Mouse (Mus musculus) intestine, postnatal 0 days (tissue): ENCODE results near the gene Mgat5. TPM values are rescaled to one million over a fixed set of nuclear protein-coding genes. Genes with fewer than 3 reads are reported as not detected.

ENCODE experiments used
- ATAC-seq: fragments of 200-750 bp; cut with Nextera tagmentation; 2 replicates; pipeline ENCODE4 v1.8.0; 2017; ENCODE audit warnings: mild to moderate bottlenecking, moderate TSS enrichment, moderate library complexity
- H3K27ac ChIP-seq: fragments of 300-500 bp; sonication (generic); 2 replicates; pipeline ENCODE4 v1.5.1; 2014; ENCODE audit warnings: mild to moderate bottlenecking, low read depth, low read length, moderate library complexity
- H3K27me3 ChIP-seq: fragments of 300-500 bp; sonication (generic); replicated peaks from 2 replicates; pipeline ENCODE4 v1.6.1; 2014; ENCODE audit warnings: low read length, mixed read lengths; ENCODE audit not compliant: control insufficient read depth, insufficient read depth
- H3K36me3 ChIP-seq: fragments of 300-500 bp; sonication (generic); 2 replicates; pipeline ENCODE4 v1.6.1; 2014; ENCODE audit warnings: mild to moderate bottlenecking, moderate library complexity; ENCODE audit not compliant: control insufficient read depth, insufficient read depth
- H3K4me1 ChIP-seq: fragments of 300-500 bp; sonication (generic); replicated peaks from 2 replicates; pipeline ENCODE4 v1.6.1; 2014; ENCODE audit warnings: antibody characterized with exemption, low read length, mixed read lengths; ENCODE audit not compliant: control insufficient read depth, insufficient read depth
- H3K4me2 ChIP-seq: fragments of 300-500 bp; sonication (generic); replicated peaks from 2 replicates; pipeline ENCODE4 v1.6.1; 2014; ENCODE audit warnings: low read depth, mild to moderate bottlenecking, moderate library complexity
- H3K4me3 ChIP-seq: fragments of 300-500 bp; sonication (generic); 2 replicates; pipeline ENCODE4 v1.5.1; 2014; ENCODE audit warnings: low read depth, low read length
- H3K9ac ChIP-seq: fragments of 300-500 bp; sonication (generic); 2 replicates; pipeline ENCODE4 v1.6.1; 2014; ENCODE audit warnings: mild to moderate bottlenecking, low read depth, low read length
- H3K9me3 ChIP-seq: fragments of 300-500 bp; sonication (generic); 2 replicates; pipeline ENCODE4 v1.6.1; 2016; ENCODE audit warnings: mixed run types; ENCODE audit not compliant: control insufficient read depth
- CTCF ChIP-seq: sonication (generic); IDR thresholded peaks from 2 replicates; pipeline ENCODE4 v1.5.1; 2016; ENCODE audit warnings: low read depth, mild to moderate bottlenecking, control low read depth, antibody characterized with exemption, moderate library complexity
- WGBS: fragments of 180-500 bp; shearing (Covaris S2); extraction: QIAGEN DNeasy Blood & Tissue Kit; methylation state at CpG from one replicate; pipeline ENCODE4 v1.1.7; 2014; 5-methylcytosine and 5-hydroxymethylcytosine counted together
- polyA plus RNA-seq: library from polyadenylated mRNA; unstranded; fragments of >200 nt; fragmentation: Nextera tagmentation; extraction: Ambion mirVana; gene quantifications from 2 replicates; pipeline ENCODE4 v1.2.1, GENCODE M21; 2015

Gene Mgat5
- polyA plus RNA-seq, 1 experiment from 2014 or later = 4.1 TPM

- no peak overlapping the region for H3K9ac ChIP-seq
- H3K27me3 ChIP-seq = no peaks in the 10 kb centered on the region
- no peak overlapping the region for H3K4me2 ChIP-seq
- TF ChIP-seq CTCF = no peak
- H3K36me3 ChIP-seq = peaks cover 4% of the 10 kb centered on the region; the same call in 1 of the 2 replicates
- H3K4me3 ChIP-seq = no peak overlapping the region
- H3K4me1 ChIP-seq = peaks cover 26% of the 10 kb centered on the region
- WGBS = 72% methylated on average over 5 of the region's 5 CpGs
- ATAC-seq = no peak
- no peaks in the 10 kb centered on the region for H3K9me3 ChIP-seq
- H3K27ac ChIP-seq = no peak overlapping the region
These were observed 68.5 kb downstream of the Mgat5 start for GRCm38 (mm10) chr1:127273363-127273762.

GRCm38 (mm10) chr1:127275572-127276324, 70.9 kb downstream of the Mgat5 start:
- H3K9ac ChIP-seq = no peak overlapping the region
- peaks cover 4% of the 10 kb centered on the region; the same call in 1 of the 2 replicates for H3K36me3 ChIP-seq
- 42% methylated on average over 3 of the region's 3 CpGs for WGBS
- no peak overlapping the region for H3K4me3 ChIP-seq
- no peak for TF ChIP-seq CTCF
- no peaks in the 10 kb centered on the region for H3K27me3 ChIP-seq
- peak overlapping the region; percentile 30; the same call in 1 of the 2 replicates for H3K4me2 ChIP-seq
- H3K27ac ChIP-seq = peak overlapping the region; percentile 67
- peak; percentile 98 for ATAC-seq
- H3K9me3 ChIP-seq = no peaks in the 10 kb centered on the region
- peaks cover 12% of the 10 kb centered on the region for H3K4me1 ChIP-seq

- 84% methylated on average over 3 of the region's 3 CpGs for WGBS
These were observed 73.3 kb downstream of the Mgat5 start for GRCm38 (mm10) chr1:127278067-127278466.

GRCm38 (mm10) chr1:127280256-127280655, 75.4 kb downstream of the Mgat5 start:
- WGBS = 97% methylated on average over 1 of the region's 1 CpGs
- peak; percentile 50 for TF ChIP-seq CTCF
- H3K36me3 ChIP-seq = no peaks in the 10 kb centered on the region; the same call in 1 of the 2 replicates
- no peaks in the 10 kb centered on the region for H3K9me3 ChIP-seq
- H3K4me3 ChIP-seq = no peak overlapping the region
- H3K4me1 ChIP-seq = peaks cover 10% of the 10 kb centered on the region; the same call in 1 of the 2 replicates
- no peak overlapping the region for H3K4me2 ChIP-seq
- H3K9ac ChIP-seq = no peak overlapping the region
- no peak overlapping the region for H3K27ac ChIP-seq
- ATAC-seq = no peak
- H3K27me3 ChIP-seq = no peaks in the 10 kb centered on the region

More at GRCm38 (mm10) chr1:127278067-127278466, 73.3 kb downstream of the Mgat5 start:
- H3K9me3 ChIP-seq = no peaks in the 10 kb centered on the region
- no peaks in the 10 kb centered on the region for H3K27me3 ChIP-seq
- TF ChIP-seq CTCF = no peak
- H3K4me3 ChIP-seq = no peak overlapping the region
- H3K36me3 ChIP-seq = peaks cover 2% of the 10 kb centered on the region; the same call in 1 of the 2 replicates
- ATAC-seq = no peak
- H3K4me2 ChIP-seq = no peak overlapping the region
- no peak overlapping the region for H3K9ac ChIP-seq
- no peak overlapping the region for H3K27ac ChIP-seq
- peaks cover 10% of the 10 kb centered on the region for H3K4me1 ChIP-seq

GRCm38 (mm10) chr1:127284975-127285374, 80.2 kb downstream of the Mgat5 start:
- no peak overlapping the region for H3K27ac ChIP-seq
- H3K4me1 ChIP-seq = no peaks in the 10 kb centered on the region
- 85% methylated on average over 3 of the region's 3 CpGs for WGBS
- H3K27me3 ChIP-seq = no peaks in the 10 kb centered on the region
- no peak overlapping the region for H3K4me3 ChIP-seq
- H3K36me3 ChIP-seq = no peaks in the 10 kb centered on the region
- TF ChIP-seq CTCF = no peak
- H3K9me3 ChIP-seq = no peaks in the 10 kb centered on the region
- no peak overlapping the region for H3K4me2 ChIP-seq
- ATAC-seq = no peak
- H3K9ac ChIP-seq = no peak overlapping the region

- TF ChIP-seq CTCF = no peak
- Histone ChIP-seq H3K36me3 (peaks cover 5% of the 10 kb centered on the region; the same call in 1 of the 2 replicates), H3K27me3 (no peaks in the 10 kb centered on the region), H3K4me2 (no peak overlapping the region), H3K27ac (no peak overlapping the region), H3K9ac (no peak overlapping the region), H3K9me3 (no peaks in the 10 kb centered on the region), H3K4me3 (no peak overlapping the region), H3K4me1 (no peaks in the 10 kb centered on the region)
- peak; percentile 49; the same call in 1 of the 2 replicates for ATAC-seq
- WGBS = 41% methylated on average over 6 of the region's 6 CpGs
These were observed 82.7 kb downstream of the Mgat5 start for GRCm38 (mm10) chr1:127287505-127287904.
